Mouse (Mus musculus): ENCODE data around the gene Cd69. TPM values are rescaled to one million over a fixed set of nuclear protein-coding genes. Genes with fewer than 3 reads are reported as not detected.

The Cd69 gene
- polyA plus RNA-seq, 1 experiment from 2014 or later = 0.35 TPM

GRCm38 (mm10) chr6:129232005-129232841, 43.0 kb downstream of the Cd69 start:
- WGBS = 63% methylated on average over 5 of the region's 5 CpGs
- Histone ChIP-seq H3K36me3 (ENCODE audit: control insufficient read depth, insufficient read depth, low read length) (no peaks in the 10 kb centered on the region), H3K27ac (replicated peaks in 1 of 2; ENCODE audit: control insufficient read depth in 1 of 2, insufficient read depth in 1 of 2, low read depth in 2 of 2, low read length in 2 of 2) (peak overlapping the region; percentile 20 to 49; a peak in 3 of 4 replicates), H3K9me3 (ENCODE audit: control insufficient read depth, low read length) (no peaks in the 10 kb centered on the region), H3K4me2 (ENCODE audit: low read length) (no peak overlapping the region), H3K4me3 (ENCODE audit: control insufficient read depth in 1 of 2, insufficient read depth in 1 of 2, low read depth in 1 of 2, low read length in 2 of 2) (no peak overlapping the region), H3K4me1 (ENCODE audit: control insufficient read depth in 2 of 2, insufficient read depth in 2 of 2, low read length in 2 of 2) (peaks cover 4 to 8% of the 10 kb centered on the region in 2 experiments), H3K27me3 (ENCODE audit: control insufficient read depth, insufficient read depth, low read length) (no peaks in the 10 kb centered on the region), H3K9ac (ENCODE audit: low read length) (no peak overlapping the region)
- no peak for ATAC-seq (ENCODE audit: insufficient number of reproducible peaks, insufficient read depth, low FRiP score, low read depth)

GRCm38 (mm10) chr6:129229774-129230578, 45.3 kb downstream of the Cd69 start:
- 50% methylated on average over 3 of the region's 3 CpGs for WGBS
- no peak overlapping the region for H3K4me2 ChIP-seq (ENCODE audit: low read length)

GRCm38 (mm10) chr6:129228935-129229773, 46.1 kb downstream of the Cd69 start:
- H3K9me3 ChIP-seq (ENCODE audit: control insufficient read depth, low read length) = no peaks in the 10 kb centered on the region
- H3K36me3 ChIP-seq (ENCODE audit: control insufficient read depth, insufficient read depth, low read length) = no peaks in the 10 kb centered on the region
- ATAC-seq (ENCODE audit: insufficient number of reproducible peaks, insufficient read depth, low FRiP score, low read depth) = no peak
- H3K4me2 ChIP-seq (ENCODE audit: low read length) = no peak overlapping the region
- H3K27me3 ChIP-seq (ENCODE audit: control insufficient read depth, insufficient read depth, low read length) = no peaks in the 10 kb centered on the region
- 36% methylated on average over 3 of the region's 3 CpGs for WGBS
- no peak overlapping the region for H3K4me3 ChIP-seq (ENCODE audit: control insufficient read depth in 1 of 2, insufficient read depth in 1 of 2, low read depth in 1 of 2, low read length in 2 of 2)
- H3K4me1 ChIP-seq (ENCODE audit: control insufficient read depth in 2 of 2, insufficient read depth in 2 of 2, low read length in 2 of 2) = peaks cover 6 to 8% of the 10 kb centered on the region in 2 experiments
- H3K9ac ChIP-seq (ENCODE audit: low read length) = no peak overlapping the region
- H3K27ac ChIP-seq (replicated peaks in 1 of 2; ENCODE audit: control insufficient read depth in 1 of 2, insufficient read depth in 1 of 2, low read depth in 2 of 2, low read length in 2 of 2) = peak overlapping the region; percentile 86 to 89

More at GRCm38 (mm10) chr6:129229774-129230578, 45.3 kb downstream of the Cd69 start:
- Histone ChIP-seq H3K4me3 (ENCODE audit: control insufficient read depth in 1 of 2, insufficient read depth in 1 of 2, low read depth in 1 of 2, low read length in 2 of 2) (no peak overlapping the region), H3K36me3 (ENCODE audit: control insufficient read depth, insufficient read depth, low read length) (no peaks in the 10 kb centered on the region), H3K9ac (ENCODE audit: low read length) (no peak overlapping the region), H3K9me3 (ENCODE audit: control insufficient read depth, low read length) (no peaks in the 10 kb centered on the region), H3K4me1 (ENCODE audit: control insufficient read depth in 2 of 2, insufficient read depth in 2 of 2, low read length in 2 of 2) (peaks cover 4 to 8% of the 10 kb centered on the region in 2 experiments), H3K27ac (replicated peaks in 1 of 2; ENCODE audit: control insufficient read depth in 1 of 2, insufficient read depth in 1 of 2, low read depth in 2 of 2, low read length in 2 of 2) (peak overlapping the region; percentile 86 to 89), H3K27me3 (ENCODE audit: control insufficient read depth, insufficient read depth, low read length) (no peaks in the 10 kb centered on the region)
- ATAC-seq (ENCODE audit: insufficient number of reproducible peaks, insufficient read depth, low FRiP score, low read depth) = peak; percentile 81

- no peak for ATAC-seq (ENCODE audit: insufficient number of reproducible peaks, insufficient read depth, low FRiP score, low read depth)
- H3K36me3 ChIP-seq (ENCODE audit: control insufficient read depth, insufficient read depth, low read length) = no peaks in the 10 kb centered on the region
Measured at GRCm38 (mm10) chr6:129225078-129225477, 50.2 kb downstream of the Cd69 start.

GRCm38 (mm10) chr6:129224090-129224489, 51.1 kb downstream of the Cd69 start:
- Histone ChIP-seq H3K36me3 (ENCODE audit: control insufficient read depth, insufficient read depth, low read length) (no peaks in the 10 kb centered on the region), H3K4me1 (ENCODE audit: control insufficient read depth in 2 of 2, insufficient read depth in 2 of 2, low read length in 2 of 2) (peaks cover 2 to 7% of the 10 kb centered on the region in 2 experiments; a peak in 3 of 4 replicates), H3K9me3 (ENCODE audit: control insufficient read depth, low read length) (no peaks in the 10 kb centered on the region), H3K4me2 (ENCODE audit: low read length) (no peak overlapping the region), H3K4me3 (ENCODE audit: control insufficient read depth in 1 of 2, insufficient read depth in 1 of 2, low read depth in 1 of 2, low read length in 2 of 2) (no peak overlapping the region), H3K27me3 (ENCODE audit: control insufficient read depth, insufficient read depth, low read length) (no peaks in the 10 kb centered on the region), H3K9ac (ENCODE audit: low read length) (no peak overlapping the region), H3K27ac (replicated peaks in 1 of 2; ENCODE audit: control insufficient read depth in 1 of 2, insufficient read depth in 1 of 2, low read depth in 2 of 2, low read length in 2 of 2) (no peak overlapping the region)
- WGBS = 73% methylated on average over 1 of the region's 1 CpGs
- ATAC-seq (ENCODE audit: insufficient number of reproducible peaks, insufficient read depth, low FRiP score, low read depth) = no peak

More at GRCm38 (mm10) chr6:129225078-129225477, 50.2 kb downstream of the Cd69 start:
- Histone ChIP-seq H3K4me3 (ENCODE audit: control insufficient read depth in 1 of 2, insufficient read depth in 1 of 2, low read depth in 1 of 2, low read length in 2 of 2) (no peak overlapping the region), H3K9me3 (ENCODE audit: control insufficient read depth, low read length) (no peaks in the 10 kb centered on the region), H3K4me2 (ENCODE audit: low read length) (no peak overlapping the region), H3K27ac (replicated peaks in 1 of 2; ENCODE audit: control insufficient read depth in 1 of 2, insufficient read depth in 1 of 2, low read depth in 2 of 2, low read length in 2 of 2) (no peak overlapping the region), H3K4me1 (ENCODE audit: control insufficient read depth in 2 of 2, insufficient read depth in 2 of 2, low read length in 2 of 2) (peaks cover 4 to 8% of the 10 kb centered on the region in 2 experiments; a peak in 3 of 4 replicates), H3K9ac (ENCODE audit: low read length) (no peak overlapping the region), H3K27me3 (ENCODE audit: control insufficient read depth, insufficient read depth, low read length) (no peaks in the 10 kb centered on the region)
- WGBS = 77% methylated on average over 2 of the region's 2 CpGs

- no peaks in the 10 kb centered on the region for H3K9me3 ChIP-seq (ENCODE audit: control insufficient read depth, low read length)
- H3K4me3 ChIP-seq (ENCODE audit: control insufficient read depth in 1 of 2, insufficient read depth in 1 of 2, low read depth in 1 of 2, low read length in 2 of 2) = no peak overlapping the region
- H3K9ac ChIP-seq (ENCODE audit: low read length) = no peak overlapping the region
- H3K4me2 ChIP-seq (ENCODE audit: low read length) = no peak overlapping the region
- peaks cover 0 to 4% of the 10 kb centered on the region in 2 experiments; a peak in 1 of 4 replicates for H3K4me1 ChIP-seq (ENCODE audit: control insufficient read depth in 2 of 2, insufficient read depth in 2 of 2, low read length in 2 of 2)
- no peaks in the 10 kb centered on the region for H3K36me3 ChIP-seq (ENCODE audit: control insufficient read depth, insufficient read depth, low read length)
- 40% methylated on average over 2 of the region's 2 CpGs for WGBS
- H3K27ac ChIP-seq (replicated peaks in 1 of 2; ENCODE audit: control insufficient read depth in 1 of 2, insufficient read depth in 1 of 2, low read depth in 2 of 2, low read length in 2 of 2) = no peak overlapping the region
- ATAC-seq (ENCODE audit: insufficient number of reproducible peaks, insufficient read depth, low FRiP score, low read depth) = no peak
- H3K27me3 ChIP-seq (ENCODE audit: control insufficient read depth, insufficient read depth, low read length) = no peaks in the 10 kb centered on the region
Measured at GRCm38 (mm10) chr6:129223611-129224010, 51.6 kb downstream of the Cd69 start.

All from heart, embryonic 14.5 days (tissue).